Mouse (Mus musculus): Measurements from ENCODE around the gene Pum2.

Pum2 gene

DNA sequence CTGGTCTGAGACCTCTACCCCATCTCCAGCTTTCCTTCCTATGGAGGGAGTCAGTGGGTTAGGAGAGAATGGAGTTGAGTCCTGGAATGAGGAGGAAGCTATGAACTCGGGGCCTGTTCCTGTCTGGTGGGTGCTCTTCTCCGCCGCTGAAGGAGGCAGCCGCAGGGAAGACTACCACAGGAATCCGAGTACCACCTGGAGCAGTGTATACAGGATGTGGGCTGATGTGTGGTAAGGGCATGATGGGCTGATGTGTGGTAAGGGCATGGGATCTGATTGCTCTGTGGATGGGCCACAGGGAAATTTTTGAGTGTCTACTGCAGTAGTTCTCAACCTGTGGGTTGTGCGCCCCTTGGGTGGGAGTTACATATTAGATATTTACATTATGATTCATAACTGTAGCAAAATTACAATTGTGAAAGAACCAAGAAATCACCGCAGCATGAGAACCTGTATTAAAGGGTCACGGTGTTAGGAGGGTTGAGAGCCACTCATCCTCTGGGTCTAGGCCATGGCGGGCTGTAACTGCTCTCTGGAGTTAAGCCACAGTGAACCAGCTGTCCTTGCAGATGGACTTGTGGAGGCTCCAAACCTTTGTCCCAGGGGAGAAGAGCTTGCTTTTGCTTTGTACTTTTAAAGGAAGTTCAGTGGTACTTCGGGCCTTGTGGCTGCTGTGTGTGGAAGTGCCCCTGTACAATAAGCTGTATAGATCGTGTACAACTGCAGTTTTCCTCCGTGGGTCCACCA, 113.2 kb downstream of the Pum2 start:
- in situ Hi-C loops (cut with MboI, MseI) = no loop called here

DNA sequence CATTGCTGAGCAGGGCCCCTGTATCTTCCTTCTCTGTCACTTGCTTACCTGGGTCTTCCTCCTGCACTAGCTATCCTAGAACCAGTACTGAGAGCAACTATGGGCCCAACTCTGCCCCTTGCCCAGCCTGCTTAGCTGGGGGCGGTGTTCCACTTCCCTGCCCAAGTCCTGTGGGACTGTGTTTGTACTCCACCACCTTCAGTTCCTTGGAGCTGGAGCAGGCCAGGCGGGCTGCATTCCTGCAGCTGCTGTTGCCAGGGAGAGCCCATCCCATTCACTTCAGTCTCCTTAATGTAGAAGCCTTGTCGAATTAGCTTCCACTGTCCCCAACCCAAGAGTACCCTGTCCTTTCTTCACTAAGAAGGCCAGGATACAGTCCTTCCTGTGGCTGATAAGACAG, 114.5 kb downstream of the Pum2 start:
- in situ Hi-C loops (cut with MboI, MseI) = no loop called here

DNA sequence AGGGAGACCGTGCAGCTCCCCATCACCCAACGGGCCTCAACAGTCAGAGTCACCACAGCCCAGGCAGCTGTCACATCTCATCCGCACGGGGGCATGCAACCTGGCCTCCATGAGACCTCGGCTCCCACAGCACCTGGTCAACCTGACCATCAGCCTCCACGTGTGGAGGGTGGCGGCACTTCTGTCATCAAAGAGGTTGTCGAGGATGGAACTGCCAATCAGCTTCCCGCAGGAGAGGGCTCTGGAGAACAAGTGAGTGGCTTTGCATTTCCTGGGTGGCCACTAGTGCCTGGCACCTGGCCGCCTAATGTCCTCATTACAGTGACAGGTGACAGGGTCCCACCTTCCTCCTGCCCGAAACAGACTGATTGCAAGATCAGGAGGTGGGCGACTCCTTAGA, 116.7 kb downstream of the Pum2 start:
- in situ Hi-C loops (cut with MboI, MseI) = loop anchor here in 1 of 2 experiments (10.0 kb wide), 1 partner anchor 1804 kb away; no protein-coding TSS in a partner anchor

DNA sequence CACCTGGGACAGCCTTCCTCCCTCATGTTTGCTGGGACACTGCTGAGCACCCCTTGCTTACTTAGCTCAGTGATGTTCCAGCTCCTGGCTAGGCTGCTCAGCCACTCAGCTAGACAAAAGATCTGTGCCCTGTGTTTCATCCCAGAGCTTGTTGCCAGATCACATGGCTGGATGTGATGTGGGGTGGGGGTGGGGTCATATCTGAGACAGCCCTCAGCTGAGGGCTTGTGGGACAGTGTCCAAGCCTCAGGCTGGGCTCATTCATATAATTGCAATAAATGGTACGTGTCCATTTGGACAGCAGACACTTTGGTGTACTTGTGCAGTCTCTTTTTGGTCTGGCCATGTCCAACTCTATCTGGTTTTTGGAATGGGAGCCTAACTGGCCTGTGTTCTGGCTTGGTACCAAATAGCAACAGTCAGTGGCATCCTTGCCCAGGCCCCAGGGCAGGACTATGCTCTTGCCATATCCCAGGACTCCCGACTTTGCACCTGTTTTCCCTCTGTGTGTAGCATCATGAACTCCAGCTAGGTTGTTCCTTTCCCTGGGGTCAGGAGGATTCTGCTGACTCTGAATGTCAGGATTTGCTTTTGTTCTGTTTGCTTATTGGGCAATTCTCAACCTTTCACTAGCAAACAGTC, 119.6 kb downstream of the Pum2 start:
- in situ Hi-C loops (cut with MboI, MseI) = loop anchor here in 1 of 2 experiments (10.0 kb wide), 1 partner anchor 1801 kb away; no protein-coding TSS in a partner anchor

DNA sequence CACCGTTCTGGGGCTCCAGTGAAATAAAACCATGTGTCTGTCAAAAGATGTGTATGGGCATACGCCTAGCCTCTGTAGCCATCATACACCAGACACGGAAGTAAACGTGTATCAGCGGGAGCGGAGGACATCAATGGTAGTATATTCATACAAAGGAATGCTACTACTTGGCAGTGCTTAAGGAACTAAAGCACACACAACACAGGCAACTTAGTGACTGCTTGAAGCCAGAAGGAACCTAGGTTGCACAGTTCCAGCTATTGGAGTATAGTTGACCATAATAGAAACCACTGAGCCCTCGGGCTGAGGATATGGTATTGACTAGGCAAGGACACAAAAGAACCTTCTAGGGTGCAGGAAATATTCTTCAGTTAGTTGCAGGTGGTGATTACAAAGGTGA, 124.0 kb downstream of the Pum2 start:
- in situ Hi-C loops (cut with MboI, MseI) = loop anchor here in 1 of 2 experiments (10.0 kb wide), 1 partner anchor 1797 kb away; no protein-coding TSS in a partner anchor

DNA sequence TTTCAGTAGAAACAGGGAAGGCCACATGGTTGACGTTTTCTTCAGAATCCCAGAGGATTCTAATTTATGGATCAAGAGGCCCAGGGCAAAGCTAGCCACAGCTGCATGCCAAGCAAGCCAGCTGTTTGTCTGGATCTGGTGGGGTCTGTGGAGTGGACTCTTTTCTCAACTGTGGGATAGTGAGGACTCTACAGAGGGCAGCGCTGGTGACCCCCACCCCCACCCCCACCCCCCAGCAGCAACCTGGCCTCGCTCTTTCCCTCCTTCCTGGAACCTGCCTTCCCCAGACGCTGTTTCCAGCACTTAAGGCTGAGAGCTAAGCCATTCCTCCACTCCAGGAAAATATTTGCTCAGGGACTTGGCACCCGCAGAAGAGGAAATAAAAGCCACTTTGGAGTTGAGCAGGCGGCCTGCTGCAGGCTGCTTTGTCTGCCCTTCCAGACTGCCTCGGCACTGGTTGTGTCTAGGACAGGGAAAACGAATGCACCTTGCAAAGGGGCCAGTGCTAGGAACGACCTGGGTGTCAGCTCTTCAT, 124.6 kb downstream of the Pum2 start:
- in situ Hi-C loops (cut with MboI, MseI) = loop anchor here in 1 of 2 experiments (10.0 kb wide), 1 partner anchor 1796 kb away; no protein-coding TSS in a partner anchor

Data from T-helper 17 cell (primary cell).